Comparison of ENCODE assay signal across 9 mouse cellular contexts in the genomic region with DNA sequence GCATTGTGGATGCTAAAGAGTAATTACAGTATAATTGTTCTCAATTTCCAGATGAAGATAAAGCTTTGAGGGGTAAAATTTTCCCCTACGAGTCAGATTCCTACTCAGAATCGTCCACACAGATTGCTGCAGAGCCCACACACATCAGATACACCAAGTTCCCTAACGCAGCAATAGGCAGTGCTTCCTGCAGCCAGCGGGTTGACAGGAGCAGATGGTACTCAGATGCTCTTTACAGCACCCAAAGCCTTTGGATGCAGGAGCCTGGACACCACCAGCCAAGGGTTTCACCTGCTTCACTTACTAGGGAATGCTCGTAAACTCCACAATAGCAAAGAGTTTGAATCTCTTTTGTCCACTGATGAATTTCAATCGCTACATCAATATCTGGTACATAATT. TPM values are rescaled to one million over a fixed set of nuclear protein-coding genes. Genes with fewer than 3 reads are reported as not detected.
"Had no signal": no experiment of that assay in that cellular context is flagged by ENCODE, and none has a peak within 500 bp of the region (broad histone marks: within the 10 kb centered on the region; RNA-seq: fewer than 3 reads in every experiment).

No protein-coding gene starts in this region.

- DNase-seq: kidney, postnatal 10 days; kidney, postnatal 4 days; liver; liver, embryonic 13.5 days; liver, postnatal 0 days; lung, postnatal 14 days; right cerebral cortex, postnatal 14 days; thymus, postnatal 36 days had no signal

RNA-seq across cellular contexts. Expression of a gene that starts 12.7 kb away (rescaled TPM):
- total RNA-seq: monocyte, adult 5-6 weeks had no signal
- polyA plus RNA-seq: liver, postnatal 0 days had no signal

RNA-seq across cellular contexts. Expression of a gene that starts 18.5 kb away (rescaled TPM):
- total RNA-seq: monocyte, adult 5-6 weeks had no signal
- polyA plus RNA-seq: liver, embryonic 13.5 days; liver, postnatal 0 days had no signal
